ENCODE assay signal across 10 mouse cellular contexts in the genomic region with DNA sequence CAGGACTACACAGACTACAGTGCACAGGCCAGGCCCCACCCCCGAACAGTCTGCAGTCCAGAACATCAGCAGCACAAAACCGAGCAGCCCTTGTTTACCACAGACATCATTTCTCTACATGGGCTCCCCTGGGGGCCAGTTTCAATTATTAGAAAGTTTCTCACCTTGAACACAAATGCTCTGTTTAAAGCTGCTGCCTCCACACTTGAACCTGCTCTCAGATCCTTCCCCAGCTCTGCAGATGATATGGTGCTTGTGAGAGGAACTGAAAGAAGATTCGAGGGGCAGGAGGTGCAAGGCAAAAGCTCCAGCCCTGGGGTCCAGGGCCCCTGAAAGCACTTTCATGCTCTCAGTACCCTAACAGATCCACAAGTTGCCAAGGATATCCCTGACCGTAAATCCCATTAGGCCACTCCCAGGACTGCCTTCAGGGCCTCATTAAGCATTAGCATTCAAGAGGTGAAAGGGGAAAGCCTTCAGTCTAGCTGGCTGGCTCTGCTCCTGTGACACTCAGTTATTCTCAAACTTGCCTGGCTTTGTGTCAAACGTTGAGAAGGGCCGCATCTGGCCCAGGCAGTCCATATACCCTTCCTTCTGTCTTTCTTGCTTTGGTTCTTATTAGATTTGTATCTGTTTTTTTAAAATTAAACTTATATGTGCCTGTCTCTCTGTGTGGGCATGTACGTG. TPM values are rescaled to one million over a fixed set of nuclear protein-coding genes. Genes with fewer than 3 reads are reported as not detected.
DNase-seq lines count a peak whose midpoint lies in the region; ATAC-seq and TF ChIP-seq lines count a peak whose summit lies in the region.
"Had no signal": no experiment of that assay in that cellular context is flagged by ENCODE, and none has a peak within 500 bp of the region (broad histone marks: within the 10 kb centered on the region; RNA-seq: fewer than 3 reads in every experiment).

No protein-coding gene starts in this region.

- no peak for DNase-seq in heart, adult 9 months (ENCODE audit: low spot score in 2 of 2)
- DNase-seq in thymus, adult 2 months = no peak
- no peak for DNase-seq in thymus, postnatal 25 days
- DNase-seq in limb, embryonic 14.5 days (ENCODE audit: low spot score) = no peak
- no peak for DNase-seq in thymus, postnatal 0 days (ENCODE audit: low spot score)
- DNase-seq: gastrocnemius, postnatal 36 days had no signal

- H3K4me2 ChIP-seq in heart, embryonic 13.5 days = no peak overlapping the region
- H3K4me2 ChIP-seq in limb, embryonic 14.5 days (replicated peaks; ENCODE audit: low read depth, low read length, severe bottlenecking) = no peak overlapping the region

- no peak for ATAC-seq in heart, embryonic 13.5 days (ENCODE audit: extremely low read depth, insufficient number of reproducible peaks, low FRiP score, low TSS enrichment)
- ATAC-seq in limb, embryonic 14.5 days (ENCODE audit: low FRiP score, low read depth) = no peak
- no peak for ATAC-seq in frontal cortex, adult (ENCODE audit: low TSS enrichment)
- ATAC-seq in activated CD4-positive, CD25-positive, alpha-beta regulatory T cell, adult 4 months = no peak

- TF ChIP-seq POLR2A in thymus, adult 2 months (IDR thresholded peaks at IDR 0.05; ENCODE audit: control insufficient read depth, extremely low read depth, insufficient read depth, low read length, poor library complexity) = no peak
- no peak for TF ChIP-seq POLR2A in limb, embryonic 14.5 days (IDR thresholded peaks at IDR 0.05; ENCODE audit: borderline replicate concordance, extremely low read depth, insufficient read depth, insufficient read length)

- peak overlapping the region; percentile 5; the same call in 1 of the 2 replicates for H3K9ac ChIP-seq in heart, embryonic 13.5 days
- H3K9ac ChIP-seq in limb, embryonic 14.5 days (ENCODE audit: low read depth, low read length, severe bottlenecking) = peak overlapping the region; percentile 3; the same call in 1 of the 2 replicates

- H3K36me3 ChIP-seq in heart, embryonic 13.5 days = no peaks in the 10 kb centered on the region
- no peaks in the 10 kb centered on the region for H3K36me3 ChIP-seq in thymus, adult 2 months (ENCODE audit: control insufficient read depth, insufficient read depth, low read length)
- H3K36me3 ChIP-seq in limb, embryonic 14.5 days (ENCODE audit: control insufficient read depth, insufficient read depth, low read length) = no peaks in the 10 kb centered on the region

- H3K4me1 ChIP-seq in heart, embryonic 13.5 days = peaks cover 75% of the 10 kb centered on the region
- peaks cover 76% of the 10 kb centered on the region for H3K4me1 ChIP-seq in thymus, adult 2 months (replicated peaks; ENCODE audit: control insufficient read depth, insufficient read depth, low read length)
- H3K4me1 ChIP-seq in limb, embryonic 14.5 days (ENCODE audit: control insufficient read depth, insufficient read depth, low read length) = peaks cover 30% of the 10 kb centered on the region

- TF ChIP-seq CTCF in thymus, adult 2 months (IDR thresholded peaks at IDR 0.05; ENCODE audit: borderline replicate concordance, control insufficient read depth, extremely low read depth, insufficient read depth, low read length, poor library complexity) = no peak

- no peaks in the 10 kb centered on the region for H3K9me3 ChIP-seq in heart, embryonic 13.5 days
- no peaks in the 10 kb centered on the region for H3K9me3 ChIP-seq in limb, embryonic 14.5 days (ENCODE audit: control insufficient read depth, low read length)

- H3K27me3 ChIP-seq in heart, embryonic 13.5 days (replicated peaks) = no peaks in the 10 kb centered on the region
- H3K27me3 ChIP-seq in thymus, adult 2 months (ENCODE audit: control insufficient read depth, insufficient read depth, low read length) = no peaks in the 10 kb centered on the region
- no peaks in the 10 kb centered on the region for H3K27me3 ChIP-seq in limb, embryonic 14.5 days (ENCODE audit: control insufficient read depth, insufficient read depth, low read length)

- H3K27ac ChIP-seq in heart, embryonic 13.5 days (replicated peaks) = peak overlapping the region; percentile 43
- peak overlapping the region; percentile 33 for H3K27ac ChIP-seq in thymus, adult 2 months (ENCODE audit: control insufficient read depth, insufficient read depth, low read length)
- H3K27ac ChIP-seq in limb, embryonic 14.5 days (replicated peaks; ENCODE audit: low read depth, low read length) = no peak overlapping the region

- no peak overlapping the region for H3K4me3 ChIP-seq in heart, embryonic 13.5 days
- H3K4me3 ChIP-seq in thymus, adult 2 months (ENCODE audit: control insufficient read depth, insufficient read depth, low read length) = no peak overlapping the region
- no peak overlapping the region for H3K4me3 ChIP-seq in limb, embryonic 14.5 days (replicated peaks; ENCODE audit: low read length)
- H3K4me3 ChIP-seq: myocyte had no signal

- WGBS in heart, embryonic 13.5 days = 53% methylated on average over 7 of the region's 7 CpGs
- whole genome bisulfite sequencing in thymus, adult 2 months = 76% methylated on average over 7 of the region's 7 CpGs
- 31% methylated on average over 7 of the region's 7 CpGs for WGBS in limb, embryonic 14.5 days

RNA-seq across cellular contexts. Expression of a gene that starts 13.5 kb away (rescaled TPM):
- polyA plus RNA-seq in heart, embryonic 13.5 days (2015; fragmentation: Nextera tagmentation; extraction: Ambion mirVana) = 3.6 and 4.3 TPM in 2 replicates
- polyA plus RNA-seq in thymus, adult 2 months (2012; rRNA removed) = 74.4 and 102 TPM in 2 replicates
- 40.3 and 41.9 TPM in 2 replicates for polyA plus RNA-seq in limb, embryonic 14.5 days (2012; rRNA removed)
- polyA plus RNA-seq in limb, embryonic 14.5 days (2014; fragmentation: Nextera tagmentation; extraction: Ambion mirVana) = 13.2 and 15.1 TPM in 2 replicates
- 11.9 and 13.0 TPM in 2 replicates for polyA plus RNA-seq in thymus, postnatal 0 days (2015; fragmentation: Nextera tagmentation; extraction: Ambion mirVana)
- polyA plus RNA-seq in activated CD4-positive, CD25-positive, alpha-beta regulatory T cell, adult 4 months (2017; shearing (Covaris generic)) = 1 to 10 TPM; 3.1 to 3.3 TPM
